ENCODE assay signal across 8 mouse cellular contexts in the genomic region with DNA sequence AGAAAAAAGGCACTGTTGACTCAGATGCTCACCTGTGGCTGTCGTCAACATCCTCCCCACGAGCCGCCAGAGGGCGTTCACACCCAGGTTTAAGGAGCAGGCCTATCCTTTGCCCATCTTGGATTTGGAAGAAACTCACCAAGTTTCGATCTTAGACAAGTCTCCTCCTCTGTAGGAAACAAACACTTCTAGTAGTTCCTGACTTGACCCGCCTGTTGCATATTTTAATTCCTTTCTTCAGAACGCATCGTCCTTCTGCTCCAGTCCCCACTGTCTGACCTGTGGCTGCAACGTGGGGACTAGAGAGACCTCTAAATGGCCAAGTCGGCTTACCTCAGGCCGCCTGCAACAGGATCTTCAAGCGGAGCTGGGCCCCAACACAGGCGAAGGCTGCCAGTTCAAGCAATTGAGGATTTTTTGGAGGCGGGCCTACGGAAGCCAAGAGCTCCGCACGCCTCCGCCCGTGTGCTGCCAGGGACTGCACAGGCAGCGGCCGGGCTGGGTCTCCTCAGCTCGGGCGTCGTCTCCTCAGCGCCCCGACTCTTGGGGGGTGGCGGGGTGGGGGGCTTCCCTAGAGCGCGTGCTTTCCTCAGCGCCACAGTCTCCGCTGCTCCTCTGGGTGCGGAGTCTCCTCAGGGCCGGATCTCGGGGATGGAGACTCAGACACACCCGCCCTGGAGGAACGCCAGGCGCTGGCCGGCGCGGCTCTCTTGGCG. TPM values are rescaled to one million over a fixed set of nuclear protein-coding genes. Genes with fewer than 3 reads are reported as not detected.
DNase-seq lines count a peak whose midpoint lies in the region; TF ChIP-seq lines count a peak whose summit lies in the region.

No protein-coding gene starts in this region.

- peak; percentile 80 for DNase-seq in adrenal gland, adult 2 months
- peak; percentile 62 for DNase-seq in gastrocnemius, postnatal 10 days
- peak; percentile 82 for DNase-seq in hindlimb bud, embryonic 11.5 days (ENCODE audit: extremely low spot score, low read depth, low spot score)
- peak; percentile 68 to 79 for DNase-seq in left cerebral cortex, adult 2 months (ENCODE audit: extremely low spot score in 1 of 2, low spot score in 2 of 2)
- DNase-seq in right cerebral cortex, adult 18-20 months, result peak; percentile 85
- DNase-seq in urinary bladder, postnatal 4 days (ENCODE audit: low spot score in 2 of 2), result peak; percentile 49 to 64

- H3K36me3 ChIP-seq in macrophage (ENCODE audit: inconsistent target), result no peaks in the 10 kb centered on the region

- no peaks in the 10 kb centered on the region for H3K79me2 ChIP-seq in macrophage (ENCODE audit: inconsistent target)

- 1% methylated on average over 40 of the region's 41 CpGs for WGBS in macrophage (ENCODE audit: missing documents)

- H3K4me3 ChIP-seq in cortical plate, adult 2 months (ENCODE audit: insufficient read depth, low read length), result peak overlapping the region; percentile 51
- H3K4me3 ChIP-seq in left cerebral cortex, adult 2 months, result peak overlapping the region; percentile 94
- peak overlapping the region; percentile 47 for H3K4me3 ChIP-seq in macrophage (ENCODE audit: inconsistent target)

- TF ChIP-seq POLR2A in cortical plate, adult 2 months (IDR thresholded peaks at IDR 0.05; ENCODE audit: extremely low read depth, insufficient read depth, low read length), result no peak

- intact Hi-C loops in left cerebral cortex, adult 2 months (cut with DNase I), result loop anchor here (1.0 to 10.0 kb wide), 3 partner anchors 204 to 591 kb away; no protein-coding TSS in a partner anchor

- TF ChIP-seq CTCF in cortical plate, adult 2 months (IDR thresholded peaks at IDR 0.05; ENCODE audit: extremely low read depth, insufficient read depth, low read length), result peak; percentile 64
- peak; percentile 81 for TF ChIP-seq CTCF in left cerebral cortex, adult 2 months (IDR thresholded peaks at IDR 0.05)

- 0 out of 2 replicates have a peak, but pooled peaks cover 1% of the 10 kb centered on the region for H3K4me1 ChIP-seq in cortical plate, adult 2 months (ENCODE audit: control insufficient read depth, insufficient read depth, low read length)

- peak overlapping the region; percentile 83 for H3K27ac ChIP-seq in cortical plate, adult 2 months (ENCODE audit: insufficient read depth, low read length)
- H3K27ac ChIP-seq in left cerebral cortex, adult 2 months, result peak overlapping the region; percentile 93
- H3K27ac ChIP-seq in macrophage, result no peak overlapping the region

RNA-seq across cellular contexts. Expression of a gene that starts 0.5 kb away (rescaled TPM):
- total RNA-seq in adrenal gland, adult 2 months (2021), result 1 to 10 TPM; 6.9 to 9.0 TPM
- 5.7 and 6.2 TPM in 2 replicates for polyA plus RNA-seq in adrenal gland, adult 2 months (2012; rRNA removed)
- polyA plus RNA-seq in cortical plate, adult 2 months (2012; rRNA removed), result 5.6 and 6.1 TPM in 2 replicates
- total RNA-seq in gastrocnemius, postnatal 10 days (2021), result 10 to 100 TPM; 12.1 to 17.9 TPM
- total RNA-seq in left cerebral cortex, adult 2 months (2021), result 10 to 100 TPM; 24.4 to 28.9 TPM
- total RNA-seq in macrophage (2018; cell fraction: chromatin; rRNA removed), result 10 to 100 TPM in 11 of 26 experiments, 1 to 10 TPM in 15; 3.9 to 25.1 (median 8.8) TPM
- total RNA-seq in macrophage (2018; cell fraction: cytosol; rRNA removed), result 10 to 100 TPM in 3 of 26 experiments, 1 to 10 TPM in 23; 4.8 to 14.1 (median 7.6) TPM
- 10 to 100 TPM in 21 of 26 experiments, 1 to 10 TPM in 5; 8.5 to 35.0 (median 13.4) TPM for total RNA-seq in macrophage (2018; cell fraction: nucleus; rRNA removed)
- polyA plus RNA-seq in macrophage (2018), result 2.8 to 5.5 TPM (median 4.8 TPM) in 3 replicates
